Mouse (Mus musculus) left cerebral cortex, postnatal 10 days (tissue): ENCODE results near the gene Krt42. TPM values are rescaled to one million over a fixed set of nuclear protein-coding genes. Genes with fewer than 3 reads are reported as not detected.
A peak's percentile ranks its signal among the peaks of the same experiment; 100 is the strongest.
"Not testable (repeated sequence)": the region's sequence is repeated elsewhere in the genome, so short reads cannot be mapped to it uniquely, and the experiment has no call there.

Experiments used
- DNase-seq, 2 experiments: peaks; one replicate each; pipeline ENCODE4 v3.0.0; 2021 to 2022; ENCODE audit warnings: low spot score in 2 of 2, mixed read lengths in 1 of 2; ENCODE audit errors: extremely low spot score in 1 of 2
- intact Hi-C: fragments of 180-260 bp; cut with DNase I; formaldehyde crosslinking; loops from one replicate; pipeline ENCODE4 v1.15.1; 2025
- total RNA-seq, 2 experiments: library from RNA; stranded (reverse); gene quantifications; 2 replicates each; pipeline ENCODE4 v1.2.3; 2021

Gene Krt42
- total RNA-seq, 2 experiments from 2014 or later, result not detected

DNA sequence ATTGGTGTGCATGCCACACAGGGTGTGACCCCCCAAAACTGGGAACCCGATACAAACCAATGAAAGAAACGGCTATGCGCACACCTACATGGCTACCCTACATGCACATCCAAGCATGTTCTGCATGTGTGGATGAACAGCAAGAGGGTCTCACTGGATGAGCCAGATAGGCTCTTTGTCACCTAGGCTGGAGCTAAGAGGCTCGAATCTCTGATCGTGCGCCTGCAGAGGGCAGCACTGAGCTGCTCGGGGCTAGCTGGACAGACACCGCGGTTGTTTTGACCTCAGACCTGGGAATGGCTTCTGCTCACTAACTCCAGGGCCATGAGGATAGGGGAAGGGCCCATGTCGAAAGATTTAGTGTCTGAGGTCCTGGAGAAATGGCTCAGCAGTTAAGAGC is 12.9 kb upstream of the Krt42 start:
- peak; percentile 45 to 84 for DNase-seq

DNA sequence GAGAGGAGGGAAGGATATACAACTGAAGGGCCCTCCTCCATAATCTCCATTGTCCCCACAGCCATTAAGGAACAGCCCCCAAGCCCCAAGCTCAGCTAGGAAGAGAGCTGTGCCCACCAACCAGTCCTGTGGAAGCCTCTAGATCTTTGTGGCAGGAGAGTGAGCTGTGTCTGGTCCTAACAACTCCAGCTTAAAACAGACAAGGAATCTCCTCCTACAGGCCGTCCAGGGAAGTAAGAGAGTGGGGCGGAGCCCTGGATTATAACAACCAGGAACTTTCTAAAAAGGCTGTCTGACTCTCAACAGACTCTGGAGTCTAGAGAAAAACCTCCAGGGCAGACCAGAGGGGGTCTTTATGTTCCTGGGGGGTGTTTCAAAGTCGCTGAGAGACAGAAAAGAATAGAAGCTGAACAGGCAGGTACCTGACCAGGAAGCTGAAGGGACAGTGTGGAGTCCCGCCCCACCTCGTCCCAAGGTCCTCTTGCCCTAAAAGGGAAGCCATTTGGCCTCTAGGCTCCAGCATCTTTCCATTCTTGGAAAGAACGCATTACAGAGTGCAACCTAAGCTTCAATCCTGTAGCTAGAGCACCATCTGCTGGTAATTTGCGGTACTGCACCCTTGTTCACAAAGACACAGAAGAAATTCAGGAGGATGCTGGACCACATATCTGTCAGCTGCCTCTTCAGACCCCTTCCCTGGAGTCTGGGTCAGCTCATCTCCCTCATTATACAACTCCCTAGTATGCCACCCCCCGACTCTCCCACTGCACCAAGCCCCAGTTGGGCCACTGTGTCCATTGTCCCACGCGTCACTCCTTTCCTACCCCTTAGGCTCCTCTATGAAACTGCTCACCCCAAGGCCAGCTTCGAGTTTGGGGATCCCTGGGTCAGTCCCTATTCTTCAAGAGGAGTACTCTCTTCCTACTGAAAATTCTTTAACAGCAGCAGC is 12.2 kb upstream of the Krt42 start:
- DNase-seq, result peak; percentile 81 to 89
- intact Hi-C loops, result loop anchor here (1.0 to 5.0 kb wide), 4 partner anchors 113 to 816 kb away; no protein-coding TSS in a partner anchor

More for the DNA sequence above, 12.9 kb upstream of the Krt42 start:
- intact Hi-C loops, result loop anchor here (1.0 to 5.0 kb wide), 3 partner anchors 225 to 816 kb away; no protein-coding TSS in a partner anchor

DNA sequence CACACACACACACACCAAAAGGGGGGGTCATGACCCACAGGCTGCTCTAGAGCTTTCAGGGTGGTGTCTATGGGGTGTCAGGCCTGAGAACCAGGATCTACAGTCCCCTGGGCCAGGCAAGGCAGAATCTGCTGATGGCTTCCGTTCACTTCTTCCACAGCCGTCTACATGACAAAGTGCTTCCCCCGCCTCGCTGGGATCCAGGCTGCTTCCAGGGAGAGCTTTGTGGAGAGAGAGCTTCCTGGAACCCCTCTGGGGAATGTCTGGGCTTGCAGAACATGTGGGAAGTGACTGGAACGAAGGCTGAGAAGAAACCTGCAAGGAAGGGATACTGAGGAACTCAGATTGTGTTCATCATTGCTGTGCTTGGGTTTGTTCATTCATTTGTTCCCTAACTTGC is 9.1 kb upstream of the Krt42 start:
- DNase-seq, result no peak
- intact Hi-C loops, result no loop called here

DNA sequence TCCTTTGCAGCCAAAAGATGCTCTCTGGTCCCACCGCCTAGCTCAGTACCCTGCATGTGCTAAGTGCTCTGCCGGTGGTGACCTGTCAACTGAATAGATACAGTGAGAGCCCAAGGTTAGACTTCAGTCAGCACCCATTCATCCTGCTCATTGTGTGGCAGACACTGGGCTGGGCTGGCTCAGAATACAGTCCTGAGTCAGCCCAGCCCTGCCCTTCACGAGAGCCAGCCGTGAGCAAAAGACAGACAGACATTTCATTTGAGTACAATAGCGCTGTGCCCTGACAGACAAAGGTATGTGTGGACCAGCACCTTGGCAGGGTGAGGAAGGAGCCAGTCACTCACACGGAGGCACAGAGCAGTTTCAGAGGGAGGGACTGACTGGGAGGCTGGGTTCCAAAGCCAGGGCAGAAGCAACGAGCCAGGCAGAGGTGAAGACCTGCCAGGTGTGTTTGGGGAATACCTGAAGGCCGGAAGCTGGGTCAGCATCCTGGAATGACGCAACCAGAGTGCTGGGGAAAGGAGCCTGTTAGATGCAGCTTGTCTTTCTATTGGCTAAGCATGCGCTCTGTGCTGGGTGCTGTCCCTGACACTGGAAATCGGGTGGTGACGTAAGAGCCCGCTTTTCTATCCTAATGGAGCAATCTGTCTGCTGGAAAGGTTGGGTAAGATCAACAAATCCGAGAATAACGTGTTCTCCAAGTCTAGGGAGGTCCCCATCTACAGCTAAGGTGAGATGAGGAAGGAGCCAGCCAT is 8.2 kb upstream of the Krt42 start:
- intact Hi-C loops, result no loop called here

DNA sequence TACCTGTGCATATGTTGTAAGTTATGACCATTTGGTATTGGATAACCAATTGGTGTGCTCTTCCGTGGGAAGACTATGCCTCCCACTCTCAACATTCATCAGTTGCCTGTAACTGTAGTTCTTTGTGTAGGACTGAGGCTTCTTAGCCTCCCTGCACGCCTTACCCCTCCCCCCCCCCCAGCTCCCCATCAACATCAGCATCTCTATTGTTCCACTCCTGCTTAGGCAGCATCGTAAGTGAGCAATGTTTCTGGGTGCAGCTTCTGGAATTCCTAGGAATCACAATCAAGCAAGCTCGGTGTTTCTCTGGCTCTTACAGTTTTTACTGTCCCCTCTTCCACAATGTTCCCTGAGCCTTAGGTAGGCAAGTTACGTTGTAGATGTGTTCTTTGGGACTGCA is 5.8 kb upstream of the Krt42 start:
- intact Hi-C loops, result no loop called here
- no peak for DNase-seq

More for the DNA sequence above, 8.2 kb upstream of the Krt42 start:
- no peak for DNase-seq

DNA sequence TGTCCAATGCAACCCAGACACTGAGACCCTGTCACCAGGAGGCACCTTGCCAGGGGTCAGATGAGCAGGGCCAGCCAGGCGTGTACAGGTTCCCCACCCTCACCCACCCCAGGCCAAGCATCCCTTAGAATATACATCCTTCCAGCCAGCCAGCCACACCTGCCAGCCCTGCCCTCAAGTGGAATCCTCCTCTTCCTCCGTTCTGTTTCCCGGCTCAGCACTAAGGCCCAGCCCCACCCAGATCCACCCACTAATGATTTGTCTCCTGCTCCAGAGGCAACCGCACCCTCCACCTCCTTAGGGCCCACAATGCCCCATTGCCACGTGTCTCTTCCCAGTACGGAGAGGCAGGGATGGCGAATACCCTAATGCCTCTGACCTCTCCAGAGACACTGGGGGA is 5.0 kb upstream of the Krt42 start:
- no peak for DNase-seq
- intact Hi-C loops, result no loop called here

DNA sequence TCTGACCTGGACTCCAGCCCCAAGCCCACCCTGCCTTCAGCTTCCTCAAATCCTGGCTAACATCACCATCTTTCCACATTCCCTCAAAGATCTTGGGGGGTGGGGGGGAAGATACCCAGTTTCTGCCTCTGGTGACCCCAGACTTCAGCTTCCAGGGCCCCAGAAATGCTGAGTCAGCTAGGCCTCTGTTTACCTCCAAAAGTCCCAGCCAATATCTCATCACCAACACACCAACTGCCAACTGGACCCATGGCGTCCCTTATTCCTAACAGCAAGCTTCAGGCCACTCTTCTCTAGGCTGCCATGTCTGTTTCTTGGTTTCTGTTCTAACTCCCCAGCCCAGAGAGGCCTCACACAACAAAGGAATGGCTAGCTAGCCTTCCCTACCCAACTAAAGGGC is 2.2 kb upstream of the Krt42 start:
- DNase-seq, result no peak
- intact Hi-C loops, result no loop called here

DNA sequence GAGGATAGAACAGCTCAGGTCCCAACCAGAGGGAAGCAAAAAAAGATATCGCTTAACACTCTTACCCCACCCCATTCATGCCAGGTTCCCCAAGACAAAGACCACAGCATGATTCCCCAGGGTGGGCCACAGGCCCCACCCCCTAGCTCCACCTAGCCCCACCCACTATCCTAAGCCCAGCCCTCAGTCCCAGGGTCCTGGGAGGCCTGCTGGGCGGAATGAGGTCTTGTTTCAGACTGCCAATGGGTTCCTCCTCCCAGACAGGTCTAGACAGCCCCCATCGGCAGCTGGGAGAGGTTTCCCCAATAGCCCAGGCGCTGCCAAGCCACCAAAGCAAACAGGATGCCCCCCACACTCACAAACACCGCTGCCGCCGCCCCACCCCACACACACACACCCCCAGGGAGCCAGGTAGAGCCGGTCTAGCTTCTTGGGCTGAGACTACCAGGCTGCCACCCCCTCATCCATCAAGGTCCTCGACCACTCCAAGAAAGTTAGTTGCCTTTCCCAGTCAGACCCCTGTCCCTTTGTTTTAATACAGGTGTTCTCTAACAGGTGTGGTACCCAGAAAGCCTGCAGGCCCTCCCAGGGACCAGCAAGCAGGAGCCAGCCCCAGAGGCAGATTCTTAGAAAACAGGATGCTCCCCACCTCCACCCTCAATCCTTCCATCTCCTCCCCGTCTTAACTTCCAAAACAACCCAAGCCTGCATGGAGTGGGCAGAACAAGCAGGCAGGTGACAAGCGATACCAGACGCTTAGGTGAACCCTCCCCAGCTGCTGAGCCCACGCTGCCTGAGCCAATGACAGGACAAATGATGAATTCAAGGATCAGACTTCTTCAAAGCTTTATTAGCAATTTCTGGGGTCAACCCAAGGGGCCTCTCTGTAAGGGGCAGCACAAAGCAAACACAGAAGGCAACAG is 7.4 kb downstream of the Krt42 start:
- DNase-seq, result no peak
- intact Hi-C loops, result no loop called here

DNA sequence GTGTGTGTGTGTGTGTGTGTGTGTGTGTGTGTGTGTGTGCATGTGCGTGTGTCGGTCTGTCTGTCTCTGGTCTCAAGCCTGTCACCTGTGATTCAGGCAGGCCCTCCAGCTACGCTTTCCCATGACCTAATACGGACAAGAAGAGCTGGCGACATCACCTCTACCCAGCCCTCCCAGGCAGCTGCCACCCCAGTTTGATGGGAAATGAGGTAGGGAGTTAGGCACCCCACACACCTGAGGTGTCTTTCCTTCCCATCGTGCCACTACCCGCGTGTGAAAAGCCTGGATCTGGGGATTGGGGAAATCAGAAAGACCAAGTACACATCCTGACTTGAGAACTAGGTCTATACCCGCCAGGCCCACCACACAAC is 8.5 kb downstream of the Krt42 start:
- no peak for DNase-seq
- intact Hi-C loops, result no loop called here

DNA sequence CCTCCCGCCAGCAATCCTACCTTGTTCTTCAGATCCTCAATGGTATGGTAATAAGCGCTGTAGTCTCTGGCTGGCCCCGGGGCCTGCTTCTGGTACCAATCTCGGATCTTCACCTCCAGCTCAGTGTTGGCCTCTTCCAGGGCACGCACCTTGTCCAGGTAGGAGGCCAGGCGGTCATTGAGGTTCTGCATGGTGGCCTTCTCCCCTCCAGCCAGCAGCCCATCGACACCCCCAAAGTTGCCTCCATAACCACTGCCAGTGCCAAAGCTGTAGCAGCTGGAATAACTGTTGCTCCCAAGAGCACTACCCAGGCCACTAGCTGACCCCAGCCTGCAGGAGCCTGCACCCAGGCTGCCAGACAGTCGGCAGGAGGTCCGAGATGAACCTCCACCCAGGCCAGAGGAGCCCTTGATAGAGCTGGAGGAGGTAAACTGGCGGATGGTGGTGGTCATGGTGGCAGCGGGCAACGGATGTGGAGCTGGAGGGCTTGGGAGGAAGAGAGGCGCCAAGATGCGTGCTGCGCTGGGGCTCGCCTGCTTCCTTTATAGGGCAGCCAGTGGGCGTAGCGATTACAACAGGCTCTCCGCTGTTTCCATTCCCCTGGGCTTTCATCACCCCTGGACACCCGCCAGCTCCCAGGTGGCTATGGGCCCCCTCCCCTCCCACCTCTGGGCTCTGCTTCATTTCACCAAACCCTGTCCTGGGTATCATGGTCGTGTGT is 9.0 kb downstream of the Krt42 start, which contains the start of gene Krt17:
TSS of gene Krt17 (minus strand) at position 516 of the 721 bp plus-strand sequence.
- intact Hi-C loops, result no loop called here

DNA sequence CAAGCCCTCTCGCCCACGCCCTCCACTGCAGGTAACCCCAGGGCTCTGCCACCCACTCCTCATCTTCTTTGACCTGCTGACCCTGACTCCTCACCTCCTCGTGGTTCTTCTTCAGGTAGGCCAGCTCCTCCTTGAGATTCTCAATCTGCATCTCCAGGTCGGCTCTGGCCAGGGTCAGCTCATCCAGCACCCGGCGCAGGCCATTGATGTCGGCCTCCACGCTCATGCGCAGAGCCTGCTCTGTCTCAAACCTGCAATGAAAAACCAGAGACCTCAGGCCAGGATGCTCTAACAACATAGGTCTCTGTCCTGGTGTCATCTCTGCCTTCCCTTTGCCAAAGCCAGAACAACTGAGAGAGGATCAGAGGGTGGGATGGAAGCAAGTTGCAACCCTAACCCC is 10.6 kb downstream of the Krt42 start:
- DNase-seq, result no peak
- intact Hi-C loops, result no loop called here

More for the DNA sequence above, 9.0 kb downstream of the Krt42 start, which contains the start of gene Krt17:
- DNase-seq, result no peak

DNA sequence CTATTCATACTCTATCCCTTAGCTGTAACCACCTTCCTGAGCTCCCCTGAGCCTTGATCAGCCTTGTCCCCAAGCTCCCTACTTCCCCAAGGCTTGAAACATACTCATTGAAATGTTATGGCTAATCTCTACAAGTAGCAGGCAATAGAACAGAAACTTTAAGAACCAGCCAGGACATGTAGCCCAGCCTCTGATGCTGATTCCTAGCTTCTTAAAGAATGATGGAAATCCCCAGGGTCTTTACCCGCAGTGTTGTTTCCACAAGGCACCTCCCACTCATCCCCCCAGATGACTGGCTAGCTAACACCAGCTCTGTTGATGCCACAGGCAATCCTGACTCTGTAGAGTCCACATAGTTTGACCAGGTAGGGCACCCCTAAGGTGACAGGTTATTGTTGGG is 11.7 kb downstream of the Krt42 start:
- intact Hi-C loops, result no loop called here
- no peak for DNase-seq

DNA sequence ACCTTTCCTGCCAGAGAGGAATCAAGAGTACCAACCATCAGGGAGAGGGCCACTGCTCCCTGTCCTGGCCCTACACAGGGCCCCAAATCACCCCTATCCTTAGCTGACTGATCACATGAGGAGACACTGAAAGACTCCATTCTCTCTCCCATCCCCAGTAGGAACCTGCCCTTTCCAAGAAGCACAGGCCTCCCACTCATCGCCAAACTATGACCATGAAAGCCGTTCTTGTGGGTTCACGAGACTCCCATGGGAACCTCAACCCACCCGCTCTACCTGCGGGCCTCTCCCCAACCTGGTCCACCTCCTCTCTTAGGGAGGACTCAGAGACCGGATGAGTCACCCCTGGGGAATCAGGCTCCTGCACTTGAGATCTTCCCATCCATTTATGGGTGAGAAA is 14.2 kb downstream of the Krt42 start:
- intact Hi-C loops, result no loop called here
- no peak for DNase-seq

DNA sequence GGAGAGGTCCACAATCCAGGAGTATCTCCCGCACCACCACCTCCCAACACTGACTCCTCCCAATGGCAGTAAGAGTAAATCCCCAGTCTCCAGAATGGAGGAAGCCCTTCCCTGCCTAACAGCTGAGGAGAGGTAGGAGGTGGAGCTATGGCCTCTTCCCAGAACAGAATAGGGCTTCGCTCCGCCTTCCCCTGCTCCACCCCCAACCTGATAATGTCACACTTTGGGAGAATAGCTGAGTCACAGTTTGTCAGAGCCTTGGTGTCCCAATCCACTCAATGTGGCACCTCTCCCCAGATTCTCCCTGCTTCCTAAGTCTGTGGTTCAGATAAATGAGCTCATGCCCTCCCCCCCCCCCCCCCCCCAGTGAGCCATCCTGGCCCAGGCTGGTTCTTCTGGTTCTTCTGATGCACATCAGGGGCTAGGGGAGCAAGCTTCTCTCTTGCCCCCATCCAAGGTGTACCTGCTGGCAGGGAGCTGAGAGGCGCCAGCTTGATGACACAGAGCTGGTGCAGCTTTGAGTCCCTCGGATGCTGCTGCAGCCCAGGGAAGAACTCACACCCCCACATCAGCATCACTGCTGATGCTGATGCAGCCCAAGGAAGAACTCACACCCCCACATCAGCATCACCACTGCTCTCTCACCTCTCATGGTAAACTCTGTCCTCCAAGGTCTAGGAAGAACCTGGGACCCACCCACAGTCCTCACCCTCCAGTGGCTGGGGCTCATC is 15.1 kb downstream of the Krt42 start:
- no peak for DNase-seq
- intact Hi-C loops, result no loop called here

DNA sequence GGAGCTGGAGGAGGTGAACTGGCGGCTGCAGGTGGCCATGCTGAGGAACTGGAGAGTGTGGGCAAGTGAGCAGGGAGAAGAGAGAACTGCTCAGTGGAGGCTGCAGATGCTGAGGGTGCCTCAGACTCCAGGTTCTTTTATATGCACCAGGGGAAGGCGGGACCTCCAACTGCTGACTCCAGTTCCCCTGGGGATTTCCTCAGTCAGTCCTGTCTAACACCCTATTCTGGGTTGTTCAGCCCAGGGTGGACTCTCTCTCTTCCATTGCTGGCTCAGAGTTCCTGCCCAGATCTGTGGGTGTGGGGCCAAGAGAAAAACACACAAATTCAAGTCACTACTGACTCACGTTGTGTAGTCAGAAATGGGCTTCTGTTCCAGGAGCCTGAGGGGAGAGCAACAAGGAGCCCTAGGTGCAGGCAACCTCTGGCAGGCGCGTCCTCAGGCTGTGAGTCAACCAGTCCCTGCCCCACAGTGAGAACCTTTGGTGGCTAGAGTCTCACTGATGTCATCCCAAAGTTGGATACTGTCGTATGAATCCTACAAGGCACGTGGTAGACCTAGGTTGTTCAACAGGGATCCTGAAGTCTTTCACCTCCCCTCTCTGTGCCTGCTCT is 20.7 kb downstream of the Krt42 start, which contains the start of gene Krt16:
TSS of gene Krt16 (minus strand) at position 51 of the 614 bp plus-strand sequence.
- DNase-seq, result no peak
- intact Hi-C loops, result no loop called here

DNA sequence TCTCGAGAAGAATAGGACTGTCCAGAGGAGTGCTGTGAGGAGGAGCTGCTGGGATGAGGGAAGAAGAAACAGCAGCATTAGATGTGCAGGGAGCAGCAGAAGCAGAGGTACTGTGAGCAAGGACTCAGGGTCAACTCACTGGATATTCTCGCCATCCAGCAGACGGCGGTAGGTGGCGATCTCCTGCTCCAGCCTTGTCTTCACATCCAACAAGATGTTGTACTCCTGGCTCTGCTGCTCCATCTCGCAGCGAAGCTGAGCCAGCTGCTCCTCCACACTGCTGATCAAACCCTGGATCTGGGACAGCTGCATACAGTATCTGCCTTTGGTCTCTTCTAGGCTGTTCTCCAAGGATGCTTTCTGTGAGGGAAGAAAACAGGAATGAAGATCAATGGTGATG is 23.2 kb downstream of the Krt42 start:
- intact Hi-C loops, DNase-seq: not testable (repeated sequence)

DNA sequence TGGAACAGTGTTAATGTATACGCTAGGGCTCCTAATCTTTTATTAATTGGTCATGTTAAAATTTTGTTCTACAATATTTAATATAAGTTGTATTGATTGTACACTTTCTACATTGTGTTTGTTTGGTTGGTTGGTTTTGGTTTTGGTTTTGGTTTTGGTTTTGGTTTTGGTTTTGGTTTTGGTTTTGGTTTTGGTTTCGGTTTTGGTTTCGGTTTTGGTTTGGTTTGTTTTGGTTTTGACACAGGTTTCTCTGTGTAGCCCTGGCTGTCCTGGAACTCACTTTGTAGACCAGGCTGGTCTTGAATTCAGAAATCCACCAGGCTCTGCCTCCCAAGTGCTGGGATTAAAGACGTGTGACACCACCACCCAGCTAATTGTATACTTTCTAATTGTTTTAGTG is 29.4 kb downstream of the Krt42 start:
- DNase-seq, intact Hi-C loops: not testable (repeated sequence)
